Mouse (Mus musculus): ENCODE results near the gene Spata33. TPM values are rescaled to one million over a fixed set of nuclear protein-coding genes. Genes with fewer than 3 reads are reported as not detected.
"Not testable (repeated sequence)": the region's sequence is repeated elsewhere in the genome, so short reads cannot be mapped to it uniquely, and the experiment has no call there.

Gene Spata33
- total RNA-seq, 2 experiments from 2014 or later, result 7.3 to 8.5 TPM

DNA sequence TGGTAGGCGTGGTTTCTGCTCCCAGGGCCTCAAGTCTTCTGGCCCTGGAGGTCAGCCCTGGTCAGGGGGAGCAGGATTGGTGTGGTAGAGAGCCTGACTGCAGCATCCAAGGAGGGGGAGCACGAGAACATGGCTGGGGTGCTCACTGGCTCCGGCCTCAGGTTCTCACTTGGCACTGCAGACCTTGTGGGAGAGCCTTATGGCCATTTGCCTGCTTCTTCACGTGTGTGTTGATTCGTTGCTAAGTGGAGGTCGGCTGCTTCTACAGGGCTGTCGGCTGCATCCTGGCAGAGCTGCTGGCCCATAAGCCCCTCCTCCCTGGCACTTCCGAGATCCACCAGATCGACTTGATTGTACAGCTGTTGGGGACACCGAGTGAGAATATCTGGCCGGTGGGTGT lies 17.7 kb downstream of the Spata33 start:
- intact Hi-C loops (cut with DNase I); DNase-seq (ENCODE audit: low spot score in 2 of 2): not testable (repeated sequence)

DNA sequence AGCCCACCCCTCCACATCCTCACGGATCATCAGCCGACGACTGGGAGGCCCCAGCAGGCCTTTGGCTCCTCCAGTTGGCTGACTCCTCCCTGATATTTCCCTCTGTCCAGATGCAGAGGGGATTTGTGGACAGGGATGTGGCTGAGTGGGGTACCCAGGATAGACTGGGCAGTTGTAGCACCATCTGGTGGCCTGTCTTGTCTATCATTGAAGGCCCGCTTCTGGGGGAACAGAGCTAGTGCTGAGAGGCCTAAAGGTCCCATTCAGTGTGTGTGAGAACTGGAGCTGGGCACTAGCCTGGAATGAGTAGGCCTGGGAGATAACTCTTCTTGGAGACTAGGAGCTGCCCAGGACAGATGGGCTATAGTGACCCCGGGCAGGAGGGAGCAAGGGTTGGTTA lies 19.1 kb downstream of the Spata33 start:
- peak in 1 of 2 experiments; percentile 48 for DNase-seq (ENCODE audit: low spot score in 2 of 2)
- intact Hi-C loops (cut with DNase I), result no loop called here

DNA sequence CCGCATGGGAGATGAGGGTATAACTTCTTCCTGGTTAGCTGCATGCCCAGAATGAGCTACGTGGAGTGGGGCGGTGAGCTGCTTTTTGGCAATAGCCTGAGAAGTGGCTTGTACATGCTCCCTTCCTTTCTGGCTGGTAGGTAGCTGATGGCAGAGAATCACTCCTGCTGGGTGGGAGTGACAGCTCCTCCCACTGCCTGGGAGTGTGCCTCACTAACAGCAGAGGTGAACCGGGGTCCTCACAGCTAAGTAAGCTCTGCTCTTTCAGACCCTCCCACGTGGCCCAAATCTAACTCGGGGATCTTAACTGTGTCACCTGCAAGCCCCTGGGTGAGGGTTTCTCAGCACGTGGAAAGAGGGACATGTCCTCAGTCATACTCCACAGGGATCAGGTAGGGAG lies 19.9 kb downstream of the Spata33 start:
- DNase-seq (ENCODE audit: low spot score in 2 of 2), result peak; percentile 38 to 67
- intact Hi-C loops (cut with DNase I), result no loop called here

DNA sequence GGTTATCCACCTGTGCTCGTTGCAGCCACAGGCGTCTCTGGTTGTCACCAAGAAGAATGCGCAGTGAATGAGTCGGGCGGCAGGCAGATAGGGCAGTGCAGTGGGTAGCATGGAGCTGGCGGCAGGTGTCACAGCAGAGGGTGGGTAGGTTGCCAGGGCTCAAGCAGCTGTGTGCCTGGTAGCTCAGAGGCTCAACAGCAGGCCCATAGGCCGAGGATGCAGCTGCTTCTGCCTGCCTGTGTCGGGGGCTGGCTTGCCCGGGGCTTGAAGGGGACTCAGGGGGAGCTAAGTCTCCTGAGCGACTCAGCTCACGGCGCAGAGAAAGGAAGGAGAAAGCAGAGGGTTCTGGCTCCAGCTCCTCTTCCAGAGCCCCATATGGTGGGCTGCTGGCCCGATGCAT lies 20.7 kb downstream of the Spata33 start:
- intact Hi-C loops (cut with DNase I), result no loop called here
- DNase-seq (ENCODE audit: low spot score in 2 of 2), result peak; percentile 35 to 39

DNA sequence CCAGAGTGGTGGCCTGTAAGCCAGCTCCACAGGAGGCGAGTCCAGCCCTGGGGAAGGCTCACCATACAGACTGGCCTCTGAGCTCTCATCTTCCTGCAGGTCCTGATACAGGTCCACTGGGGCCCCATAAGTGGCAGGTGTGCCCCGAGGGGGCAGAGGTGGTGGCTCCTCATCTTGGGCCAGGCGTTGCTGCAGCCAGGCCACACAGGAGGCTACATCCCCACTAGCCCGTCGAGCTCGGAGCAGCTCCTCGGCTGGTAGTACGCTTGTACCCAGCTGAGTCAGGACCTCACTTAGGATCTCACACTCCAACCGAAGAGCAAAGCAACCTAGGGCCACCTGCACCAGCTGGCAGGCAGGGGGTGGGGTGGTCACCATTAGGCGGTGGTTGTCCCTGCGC lies 21.1 kb downstream of the Spata33 start:
- intact Hi-C loops (cut with DNase I), result no loop called here
- peak in 1 of 2 experiments; percentile 36 for DNase-seq (ENCODE audit: low spot score in 2 of 2)

DNA sequence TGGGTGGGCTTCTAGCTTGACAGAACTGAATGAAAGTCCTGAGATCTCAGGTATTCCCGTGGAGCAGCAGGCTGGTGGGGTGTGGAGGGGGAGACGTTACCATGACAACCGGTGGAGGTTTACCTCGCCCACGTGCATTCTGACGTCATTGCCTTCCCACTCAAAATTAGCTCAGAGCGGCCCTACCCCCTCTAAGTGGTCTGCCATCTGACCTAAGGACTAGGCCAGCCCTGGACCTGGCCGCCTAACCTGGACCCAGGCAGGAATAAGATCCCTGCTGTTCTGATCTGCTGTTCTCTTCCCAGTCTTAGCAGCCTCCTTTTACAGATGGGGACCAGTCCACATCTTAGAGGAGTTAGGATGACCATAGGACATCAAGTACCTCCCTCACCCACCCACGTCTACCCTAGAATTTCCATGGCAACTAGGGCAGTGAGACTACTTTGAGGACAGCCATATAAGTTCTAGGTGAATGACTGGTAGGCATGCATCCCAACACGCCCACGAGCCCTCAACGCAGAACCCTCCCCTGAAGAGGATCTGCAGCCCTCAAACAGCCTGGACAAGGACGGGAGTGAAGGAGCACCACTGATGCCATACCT lies 22.4 kb downstream of the Spata33 start:
- intact Hi-C loops (cut with DNase I), result no loop called here
- DNase-seq (ENCODE audit: low spot score in 2 of 2), result peak; percentile 83 to 96

DNA sequence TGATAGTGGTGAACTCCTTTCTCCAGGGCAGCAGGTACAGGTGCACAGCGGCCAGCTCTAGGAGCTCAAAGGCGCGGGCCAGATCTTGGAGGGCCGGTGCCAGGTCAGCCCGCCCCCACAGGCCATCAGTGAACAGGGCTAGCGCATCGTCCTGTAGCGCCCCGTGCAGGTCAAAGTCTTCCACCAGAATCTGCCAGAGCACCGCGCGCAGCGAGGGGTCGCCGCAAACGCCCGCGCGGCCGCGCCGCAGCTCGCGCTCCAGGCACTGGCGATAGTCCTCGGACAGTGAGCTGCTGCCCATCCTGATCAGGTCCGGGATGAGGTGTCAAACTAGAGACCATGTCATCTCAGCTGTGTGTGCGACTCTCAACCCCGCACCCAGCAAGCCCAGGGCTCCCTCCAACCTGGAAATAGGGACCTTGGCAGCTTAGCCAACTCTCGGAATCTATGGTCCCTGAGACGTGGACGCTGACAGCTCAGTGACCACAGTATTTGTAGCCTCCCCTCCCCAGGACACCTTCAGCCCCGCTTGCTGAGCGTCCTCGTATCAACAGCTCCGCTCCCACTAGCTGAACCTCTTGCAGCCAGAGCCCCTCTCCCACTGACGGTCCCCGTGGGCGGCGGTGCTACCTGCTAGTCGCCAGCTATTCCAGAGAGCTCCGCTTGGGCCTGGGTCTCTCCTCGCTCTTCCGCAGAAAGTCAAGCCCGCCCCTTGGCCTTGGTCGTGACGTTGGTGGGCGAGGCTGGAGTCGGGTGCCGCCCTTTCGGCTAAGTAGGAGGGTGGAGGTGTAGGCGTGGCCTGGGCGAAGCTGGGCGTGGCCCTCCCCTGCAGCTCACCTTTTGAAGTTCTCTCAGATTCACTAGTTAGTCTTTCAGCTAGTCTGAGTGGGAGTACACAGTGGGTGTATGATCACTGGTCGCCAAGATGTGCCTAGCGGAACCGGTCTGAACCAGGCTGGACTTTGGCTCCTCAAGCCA lies 23.2 kb downstream of the Spata33 start, which contains the start of gene Spata2l:
Gene Spata2l (minus strand): TSS at position 714 of the 978 bp plus-strand sequence.
- intact Hi-C loops (cut with DNase I), result no loop called here
- DNase-seq (ENCODE audit: low spot score in 2 of 2), result peak; percentile 87 to 92

DNA sequence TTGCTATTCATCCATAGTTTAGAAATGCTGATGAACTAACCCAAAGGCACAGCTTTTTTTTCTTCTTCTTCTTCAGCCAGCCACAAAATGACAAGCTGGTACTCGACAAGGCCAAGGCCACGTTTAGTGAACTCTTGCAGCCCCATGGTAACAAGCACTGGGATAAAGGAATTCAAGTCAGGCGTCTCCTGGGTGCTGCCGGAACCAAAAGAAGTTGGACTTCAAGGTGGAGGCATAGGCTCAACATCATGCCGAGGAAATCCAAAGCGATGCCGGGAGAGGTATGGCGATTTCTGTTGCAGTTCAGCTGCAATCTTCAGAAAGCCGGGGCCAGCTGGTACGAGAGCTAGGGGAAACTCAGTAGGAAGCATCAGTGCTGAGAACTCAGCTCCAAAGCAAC lies 26.8 kb downstream of the Spata33 start:
- intact Hi-C loops (cut with DNase I), result no loop called here
- no peak for DNase-seq (ENCODE audit: low spot score in 2 of 2)

DNA sequence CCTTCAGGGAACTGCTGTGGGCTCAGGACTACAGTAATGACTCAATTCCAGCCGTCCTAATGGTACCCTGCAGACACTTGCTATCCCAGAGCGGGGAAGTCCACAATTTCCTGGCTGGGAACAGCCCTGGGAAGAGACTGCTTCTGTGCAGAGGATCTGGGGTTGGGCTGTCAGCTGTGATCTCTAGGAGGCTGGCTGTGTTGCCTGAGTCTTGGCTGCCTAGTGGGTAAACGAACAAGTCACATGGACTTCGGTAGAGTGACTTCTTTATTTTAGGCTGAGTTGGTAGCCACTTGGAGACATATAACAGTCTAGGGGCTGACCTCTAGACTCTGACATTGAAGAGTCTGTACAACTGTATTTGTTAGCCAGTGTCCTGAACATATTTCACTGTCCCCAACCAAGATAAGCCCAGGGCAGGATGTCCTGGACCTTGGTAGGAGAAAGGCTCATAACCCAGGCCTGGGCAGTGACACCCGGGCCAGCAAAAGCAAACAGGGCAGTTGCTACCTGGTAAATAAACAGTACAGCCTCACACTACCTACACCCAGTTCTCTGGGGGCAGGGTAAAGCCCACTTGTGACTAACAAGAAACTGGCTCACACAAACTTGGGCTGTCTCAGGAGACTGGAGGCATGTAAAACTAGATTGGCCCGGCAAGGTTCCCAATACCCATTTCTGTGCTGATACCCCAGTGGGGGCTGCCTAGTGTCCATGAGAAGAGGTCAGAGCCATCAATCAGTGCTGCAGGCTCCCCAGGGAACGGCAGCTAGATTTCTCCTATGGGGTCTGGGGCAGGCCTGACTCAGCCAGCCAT lies 29.7 kb downstream of the Spata33 start:
- intact Hi-C loops (cut with DNase I), result no loop called here
- DNase-seq (ENCODE audit: low spot score in 2 of 2), result no peak

DNA sequence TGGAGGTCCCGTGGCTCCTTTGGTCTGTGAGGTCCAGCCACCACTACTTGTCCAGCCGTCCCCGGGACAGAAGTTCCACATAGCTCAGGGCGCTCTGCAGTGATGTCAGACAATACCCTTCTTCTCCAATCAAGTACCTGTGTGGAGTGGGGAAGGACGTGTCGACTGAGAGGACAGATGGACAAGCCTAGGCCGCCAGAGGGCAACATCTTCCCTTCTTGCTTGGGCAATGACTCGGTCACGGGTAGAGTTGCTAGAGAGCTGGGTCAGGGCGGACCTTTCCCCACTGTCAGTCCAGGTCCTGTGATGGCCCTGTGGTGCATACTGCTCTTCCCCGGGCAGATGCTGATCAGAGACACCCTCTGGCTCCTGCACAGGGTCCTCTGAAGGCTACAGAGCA lies 30.4 kb downstream of the Spata33 start:
- intact Hi-C loops (cut with DNase I), result no loop called here
- no peak for DNase-seq (ENCODE audit: low spot score in 2 of 2)

DNA sequence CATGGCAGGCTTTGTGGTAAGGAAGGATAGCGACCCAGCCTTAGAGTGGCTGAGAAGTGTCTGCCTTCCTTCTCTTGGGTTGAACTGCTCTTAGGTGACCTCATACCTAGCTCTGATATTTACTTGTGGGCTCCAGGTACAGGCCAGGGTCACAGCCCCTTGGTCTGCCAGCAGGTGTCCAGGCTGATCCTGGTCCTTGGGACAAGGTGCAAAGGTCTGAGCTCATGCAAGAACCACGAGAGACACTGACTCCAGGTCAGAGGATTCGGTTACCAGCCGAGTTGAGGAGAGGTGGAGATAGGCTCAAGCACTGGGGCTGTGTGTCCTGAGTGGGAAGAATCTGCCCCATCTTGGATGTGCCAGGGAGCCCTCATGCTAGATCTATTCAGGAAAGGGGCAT lies 31.8 kb downstream of the Spata33 start:
- no peak for DNase-seq (ENCODE audit: low spot score in 2 of 2)

DNA sequence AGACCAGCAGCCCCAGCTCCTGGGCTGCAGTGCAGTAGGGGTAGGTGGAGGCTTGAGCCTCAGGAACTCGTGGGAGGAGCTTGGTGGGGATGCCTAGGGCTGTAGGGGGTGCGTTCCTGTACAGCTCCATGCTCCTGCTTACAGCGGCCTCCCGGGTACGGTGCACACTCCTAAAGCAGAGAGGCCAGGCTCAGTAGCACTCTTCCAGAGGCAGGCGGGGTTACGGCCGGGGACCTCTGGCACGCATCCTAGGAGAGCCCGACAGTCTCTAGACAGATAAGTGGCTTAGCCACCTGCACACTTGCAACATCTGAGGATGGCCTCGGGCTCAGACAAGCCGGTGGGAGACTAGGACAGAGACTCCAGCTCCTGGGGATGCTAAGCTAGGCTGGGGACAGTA lies 32.9 kb downstream of the Spata33 start:
- intact Hi-C loops (cut with DNase I), result no loop called here
- no peak for DNase-seq (ENCODE audit: low spot score in 2 of 2)

More for the DNA sequence above, 31.8 kb downstream of the Spata33 start:
- intact Hi-C loops (cut with DNase I), result no loop called here

DNA sequence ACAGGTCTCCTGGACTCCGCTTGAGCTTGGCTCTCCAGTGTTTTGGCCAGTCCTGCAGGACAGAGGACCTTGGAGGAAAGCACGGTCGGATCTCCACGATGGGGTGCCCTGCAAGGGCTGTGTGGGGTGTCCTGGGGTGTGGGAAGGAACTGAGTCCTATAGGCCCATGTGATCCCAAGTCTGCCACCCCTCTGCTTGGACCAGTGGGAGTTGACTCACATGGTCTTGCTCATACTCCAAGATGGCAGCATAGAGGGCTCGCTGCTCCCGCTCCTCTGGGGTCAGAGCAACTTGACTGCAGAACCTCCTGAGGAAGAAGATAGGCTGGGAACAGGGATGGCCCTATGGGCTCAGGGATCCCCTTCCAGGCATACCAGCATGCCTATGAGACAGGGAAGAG lies 35.1 kb downstream of the Spata33 start:
- intact Hi-C loops (cut with DNase I), result no loop called here
- DNase-seq (ENCODE audit: low spot score in 2 of 2), result no peak

DNA sequence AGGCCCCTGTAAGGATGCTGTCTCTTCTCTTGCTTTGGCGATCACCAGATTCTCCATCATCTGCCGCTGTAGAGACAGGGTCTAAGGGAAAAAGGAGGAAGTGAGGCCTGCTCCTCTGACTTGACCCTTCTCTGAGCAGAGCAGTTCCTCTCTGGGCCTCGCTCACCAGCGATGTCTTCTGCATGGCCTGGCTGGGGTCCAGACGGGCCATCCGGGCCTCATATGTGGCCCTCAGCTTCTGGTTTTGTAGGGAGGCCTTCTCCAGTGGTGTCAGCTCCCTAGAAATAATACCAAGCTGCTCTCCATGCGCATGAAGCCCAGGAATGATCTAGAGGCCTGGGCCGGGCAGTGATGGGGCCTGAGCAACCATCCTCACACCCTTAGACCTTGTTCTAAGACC lies 36.0 kb downstream of the Spata33 start:
- intact Hi-C loops (cut with DNase I), result no loop called here
- DNase-seq (ENCODE audit: low spot score in 2 of 2), result no peak

DNA sequence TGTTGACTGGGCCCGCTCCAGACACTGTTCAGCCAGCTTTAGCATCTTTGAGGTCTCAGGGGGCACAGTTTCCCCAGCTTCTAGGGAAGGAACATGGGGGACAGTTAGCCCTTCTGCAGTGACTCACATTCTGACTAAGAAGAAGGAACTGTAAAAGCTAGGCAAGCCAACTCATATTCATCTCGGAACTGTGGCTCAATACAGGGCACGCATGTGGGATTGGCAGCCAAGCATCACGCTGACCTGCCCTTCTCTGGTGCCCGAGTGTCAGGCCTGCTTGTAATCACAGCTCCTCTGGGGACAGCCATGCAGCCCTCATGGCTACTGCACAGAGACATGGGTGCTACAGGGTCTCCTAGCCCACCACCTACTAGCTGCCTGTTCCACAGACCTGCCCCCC lies 38.3 kb downstream of the Spata33 start:
- intact Hi-C loops (cut with DNase I), result loop anchor here (5.0 kb wide), 1 partner anchor 121 kb away; the partner anchor contains the start of gene Tcf25

DNA sequence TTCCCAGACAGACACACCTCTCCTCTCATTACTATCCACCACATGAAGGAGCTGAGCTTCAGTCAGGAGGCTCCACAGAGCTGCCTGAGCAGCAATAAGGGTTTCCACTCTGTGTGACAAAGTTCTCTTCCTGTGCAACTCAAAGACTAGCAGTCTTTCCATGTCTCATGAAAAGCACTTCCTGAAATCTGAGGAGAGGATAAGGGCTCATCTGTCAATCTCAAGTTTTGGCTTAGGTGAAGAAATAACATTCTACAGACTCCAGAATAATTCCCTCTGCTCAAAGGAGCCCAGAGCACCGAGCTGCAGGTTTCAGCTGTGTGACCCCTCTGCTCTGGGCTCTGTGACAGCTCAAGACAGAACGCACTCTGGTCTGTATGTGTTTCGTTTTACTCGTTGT lies 40.3 kb downstream of the Spata33 start:
- intact Hi-C loops (cut with DNase I), result loop anchor here (5.0 kb wide), 1 partner anchor 119 kb away; the partner anchor contains the start of gene Tcf25
- no peak for DNase-seq (ENCODE audit: low spot score in 2 of 2)

More for the DNA sequence above, 38.3 kb downstream of the Spata33 start:
- DNase-seq (ENCODE audit: low spot score in 2 of 2), result no peak

DNA sequence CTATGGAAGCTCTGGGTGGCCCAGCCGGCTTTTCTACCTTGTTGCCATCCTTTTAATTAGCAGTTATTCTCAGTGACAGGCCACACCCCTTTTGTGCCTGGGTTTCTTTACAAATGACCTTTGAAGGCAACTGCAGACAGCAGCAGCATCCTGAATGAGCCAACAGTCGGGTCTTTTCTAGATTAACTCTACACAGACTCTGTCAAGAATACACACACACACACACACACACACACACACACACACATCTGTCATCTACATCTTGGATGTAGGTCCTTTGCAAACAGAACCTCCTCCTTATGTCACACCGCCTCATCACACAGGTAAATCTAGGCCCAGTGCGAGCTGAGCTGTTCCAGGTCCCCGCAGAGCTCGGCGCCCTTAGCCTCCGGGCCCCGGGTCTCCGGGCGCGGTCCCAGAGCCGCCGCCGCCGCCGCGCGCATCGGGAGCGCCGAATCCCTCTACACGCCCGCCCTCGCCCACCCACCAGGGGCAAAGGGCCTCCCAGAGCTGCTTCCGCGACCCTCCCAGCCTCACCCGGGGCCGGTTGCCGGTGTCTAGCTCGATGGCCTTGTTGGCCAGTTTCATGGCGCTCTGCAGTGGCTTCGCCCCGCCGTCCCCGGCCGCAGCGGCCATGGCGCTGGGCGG lies 40.9 kb downstream of the Spata33 start:
- intact Hi-C loops (cut with DNase I), result loop anchor here (5.0 kb wide), 1 partner anchor 119 kb away; the partner anchor contains the start of gene Tcf25
- DNase-seq (ENCODE audit: low spot score in 2 of 2), result peak in 1 of 2 experiments; percentile 30

DNA sequence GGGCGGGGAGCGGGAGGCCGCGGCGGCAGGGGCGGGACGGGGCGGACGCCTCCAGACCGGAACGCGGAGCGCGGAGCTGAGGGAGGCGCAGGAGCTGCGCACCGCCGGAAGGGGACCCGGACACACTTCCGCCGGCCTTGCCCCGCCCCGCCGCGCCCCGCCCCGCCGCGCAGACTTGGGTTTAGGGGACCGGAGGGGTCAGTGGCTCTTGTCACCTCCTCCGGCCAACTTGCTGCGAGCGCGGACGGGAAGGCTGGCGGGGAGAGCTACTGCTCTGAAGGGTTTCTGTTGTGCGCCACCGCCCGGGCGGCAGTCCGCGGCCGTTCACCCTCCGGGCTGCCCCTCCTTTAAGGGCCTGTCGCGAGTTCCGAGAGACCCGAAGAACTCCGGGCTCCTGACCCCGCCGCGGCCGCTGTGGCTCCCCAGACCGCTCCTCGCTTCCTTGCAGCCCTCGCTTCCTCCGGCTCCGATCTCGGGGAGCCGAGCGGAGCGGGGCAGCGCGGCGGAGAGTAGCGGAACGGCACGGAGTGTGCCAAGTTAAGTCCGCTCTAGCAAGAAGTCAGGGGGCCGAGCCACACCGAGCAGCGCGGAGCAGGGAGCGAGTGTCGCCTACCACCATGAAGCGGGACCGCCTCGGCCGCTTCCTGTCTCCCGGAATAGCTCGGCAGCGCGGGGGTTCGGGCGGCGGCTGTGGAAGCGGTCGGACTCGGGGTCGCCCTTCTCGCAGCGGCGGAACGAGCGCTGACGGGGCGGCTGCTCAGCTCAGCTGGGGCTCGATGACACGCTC lies 41.7 kb downstream of the Spata33 start, which contains the start of the genes Zfp276 and Vps9d1:
Gene Zfp276 (plus strand): TSS at position 97 of the 787 bp plus-strand sequence.
Gene Vps9d1 (minus strand): TSS at position 250 of the 787 bp plus-strand sequence.
- intact Hi-C loops (cut with DNase I), result loop anchor here (5.0 kb wide), 1 partner anchor 118 kb away; the partner anchor contains the start of gene Tcf25
- DNase-seq (ENCODE audit: low spot score in 2 of 2), result peak; percentile 79 to 85
